Mouse (Mus musculus): ENCODE results near the gene Pde3a. TPM values are rescaled to one million over a fixed set of nuclear protein-coding genes. Genes with fewer than 3 reads are reported as not detected.

The Pde3a gene
- polyA plus RNA-seq, 1 experiment from 2014 or later: 3.0 TPM

DNA sequence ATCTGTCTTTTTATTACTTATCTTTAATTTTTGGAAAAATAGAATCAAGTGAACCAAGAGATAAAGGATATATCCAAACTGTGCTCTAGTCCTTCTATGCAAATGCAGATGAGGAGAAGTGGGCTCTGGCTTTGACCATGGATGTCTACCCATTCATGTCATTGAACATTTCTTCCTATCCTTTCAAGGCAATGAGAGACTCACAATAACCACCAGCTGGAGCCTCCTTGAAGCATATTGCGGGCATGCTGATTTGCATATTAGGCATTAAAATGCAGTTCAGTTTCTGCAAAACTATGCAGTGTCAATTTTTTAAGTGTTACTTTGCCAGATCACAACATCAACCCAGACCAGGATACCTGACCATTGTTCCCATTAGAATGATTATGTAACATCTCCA is 276.7 kb downstream of the Pde3a start:
- Histone ChIP-seq H3K27ac (ENCODE audit: low read depth, low read length) (no peak overlapping the region), H3K36me3 (ENCODE audit: control insufficient read depth, insufficient read depth, low read length) (no peaks in the 10 kb centered on the region), H3K27me3 (ENCODE audit: control insufficient read depth, insufficient read depth, low read length) (no peaks in the 10 kb centered on the region), H3K4me2 (replicated peaks; ENCODE audit: low read depth, low read length) (no peak overlapping the region), H3K4me3 (ENCODE audit: low read depth, low read length) (no peak overlapping the region), H3K9me3 (ENCODE audit: control insufficient read depth, low read length) (no peaks in the 10 kb centered on the region), H3K4me1 (replicated peaks; ENCODE audit: control insufficient read depth, insufficient read depth, low read length) (no peaks in the 10 kb centered on the region), H3K9ac (ENCODE audit: low read depth, low read length) (no peak overlapping the region)
- ATAC-seq (ENCODE audit: low FRiP score) (no peak), DNase-seq (ENCODE audit: low spot score) (no peak)
- 67% methylated on average over 1 of the region's 1 CpGs for WGBS

DNA sequence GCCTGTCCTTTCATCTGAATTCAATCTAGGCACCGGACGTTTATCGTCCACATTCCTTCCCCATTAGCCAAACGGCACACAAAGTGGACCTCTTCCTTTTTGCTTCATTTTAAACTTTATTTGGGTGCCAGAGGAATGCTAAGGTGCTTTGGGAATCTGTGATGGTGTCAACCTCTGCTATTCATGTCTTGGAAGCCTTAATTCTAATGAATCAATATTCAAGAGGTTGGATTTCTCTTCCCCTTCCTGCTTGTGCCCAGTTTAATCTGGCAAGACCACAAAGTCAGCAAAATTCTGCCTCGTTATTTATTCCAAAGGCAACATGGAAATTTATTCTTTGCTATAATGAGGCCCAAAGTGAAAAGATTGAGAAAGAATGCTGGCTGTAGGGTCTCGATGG is 281.8 kb downstream of the Pde3a start:
- Histone ChIP-seq H3K4me2 (replicated peaks; ENCODE audit: low read depth, low read length) (no peak overlapping the region), H3K9me3 (ENCODE audit: control insufficient read depth, low read length) (no peaks in the 10 kb centered on the region), H3K9ac (ENCODE audit: low read depth, low read length) (no peak overlapping the region), H3K27ac (ENCODE audit: low read depth, low read length) (no peak overlapping the region), H3K4me3 (ENCODE audit: low read depth, low read length) (no peak overlapping the region), H3K4me1 (replicated peaks; ENCODE audit: control insufficient read depth, insufficient read depth, low read length) (no peaks in the 10 kb centered on the region), H3K27me3 (ENCODE audit: control insufficient read depth, insufficient read depth, low read length) (no peaks in the 10 kb centered on the region), H3K36me3 (ENCODE audit: control insufficient read depth, insufficient read depth, low read length) (no peaks in the 10 kb centered on the region)
- ATAC-seq (ENCODE audit: low FRiP score): no peak
- 82% methylated on average over 6 of the region's 6 CpGs for WGBS
- no peak for DNase-seq (ENCODE audit: low spot score)

DNA sequence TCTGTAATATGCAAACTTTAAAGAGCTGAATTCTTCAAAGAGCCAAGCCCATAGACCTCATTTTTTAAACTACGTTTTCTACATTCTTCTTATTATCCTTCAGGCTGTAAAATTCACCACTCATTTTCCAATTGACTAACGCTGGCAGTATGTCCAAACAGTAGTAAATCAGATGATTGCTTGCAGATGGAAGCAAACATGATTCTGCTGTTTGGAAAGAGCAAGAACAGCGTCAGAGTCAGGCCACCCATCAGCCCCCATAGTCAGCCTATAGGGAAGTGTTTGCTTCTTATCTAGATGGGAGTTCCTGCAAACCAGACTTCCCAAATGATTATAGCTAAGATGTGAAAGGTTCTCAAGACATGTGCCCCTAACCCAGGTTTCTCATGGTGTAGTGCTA is 288.2 kb downstream of the Pde3a start:
- no peak for ATAC-seq (ENCODE audit: low FRiP score)
- H3K9ac ChIP-seq (ENCODE audit: low read depth, low read length): no peak overlapping the region
- H3K27me3 ChIP-seq (ENCODE audit: control insufficient read depth, insufficient read depth, low read length): no peaks in the 10 kb centered on the region
- no peak overlapping the region for H3K27ac ChIP-seq (ENCODE audit: low read depth, low read length)
- H3K4me3 ChIP-seq (ENCODE audit: low read depth, low read length): no peak overlapping the region
- no peaks in the 10 kb centered on the region for H3K4me1 ChIP-seq (replicated peaks; ENCODE audit: control insufficient read depth, insufficient read depth, low read length)
- WGBS: 78% methylated on average over 3 of the region's 3 CpGs
- DNase-seq (ENCODE audit: low spot score): no peak
- H3K36me3 ChIP-seq (ENCODE audit: control insufficient read depth, insufficient read depth, low read length): no peaks in the 10 kb centered on the region
- H3K4me2 ChIP-seq (replicated peaks; ENCODE audit: low read depth, low read length): no peak overlapping the region
- H3K9me3 ChIP-seq (ENCODE audit: control insufficient read depth, low read length): no peaks in the 10 kb centered on the region

DNA sequence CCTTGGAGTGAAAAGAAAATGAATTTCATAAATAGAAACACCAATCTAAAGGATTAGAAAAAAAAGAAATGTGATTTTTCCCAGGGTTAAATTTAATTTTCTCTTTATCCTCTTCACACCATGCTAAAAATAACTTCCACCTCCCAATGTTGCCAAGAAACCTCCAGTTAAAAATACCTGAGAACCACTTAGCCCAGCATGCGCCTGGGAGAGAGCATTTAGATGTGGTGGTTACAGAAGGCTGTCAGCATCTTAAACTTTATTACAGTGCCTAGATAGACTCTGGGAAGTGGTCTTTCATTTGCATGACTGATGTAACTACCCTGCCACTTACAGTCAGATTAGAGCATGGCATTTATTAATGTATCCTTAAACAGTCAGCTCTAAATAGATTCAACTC is 292.1 kb downstream of the Pde3a start:
- 94% methylated on average over 1 of the region's 1 CpGs for WGBS
- Histone ChIP-seq H3K9me3 (ENCODE audit: control insufficient read depth, low read length) (no peaks in the 10 kb centered on the region), H3K4me2 (replicated peaks; ENCODE audit: low read depth, low read length) (no peak overlapping the region), H3K27ac (ENCODE audit: low read depth, low read length) (no peak overlapping the region), H3K4me1 (replicated peaks; ENCODE audit: control insufficient read depth, insufficient read depth, low read length) (no peaks in the 10 kb centered on the region), H3K4me3 (ENCODE audit: low read depth, low read length) (no peak overlapping the region), H3K36me3 (ENCODE audit: control insufficient read depth, insufficient read depth, low read length) (no peaks in the 10 kb centered on the region), H3K27me3 (ENCODE audit: control insufficient read depth, insufficient read depth, low read length) (no peaks in the 10 kb centered on the region), H3K9ac (ENCODE audit: low read depth, low read length) (no peak overlapping the region)
- ATAC-seq (ENCODE audit: low FRiP score) (no peak), DNase-seq (ENCODE audit: low spot score) (no peak)

DNA sequence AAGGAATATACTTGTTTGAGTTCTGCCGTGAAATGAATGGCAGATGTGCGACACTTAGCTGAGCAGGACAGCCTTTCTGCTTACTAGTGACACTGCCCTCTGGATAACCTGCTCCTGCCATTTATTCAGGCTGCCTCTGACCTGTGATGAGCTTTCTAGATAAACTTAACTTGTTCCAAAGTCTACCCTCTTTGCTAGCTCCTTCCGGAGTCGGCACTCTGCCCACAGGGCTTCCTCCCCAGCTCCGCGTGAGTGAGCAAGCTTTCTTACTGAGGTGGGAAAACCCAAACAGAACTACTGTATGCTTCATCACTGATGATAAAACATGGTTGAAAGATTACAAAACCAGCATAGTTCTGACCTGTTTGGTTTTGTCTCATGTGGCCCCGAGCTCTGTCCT is 294.3 kb downstream of the Pde3a start:
- H3K4me2 ChIP-seq (replicated peaks; ENCODE audit: low read depth, low read length): no peak overlapping the region
- DNase-seq (ENCODE audit: low spot score) (no peak), ATAC-seq (ENCODE audit: low FRiP score) (no peak)
- no peaks in the 10 kb centered on the region for H3K36me3 ChIP-seq (ENCODE audit: control insufficient read depth, insufficient read depth, low read length)
- no peaks in the 10 kb centered on the region for H3K4me1 ChIP-seq (replicated peaks; ENCODE audit: control insufficient read depth, insufficient read depth, low read length)
- 88% methylated on average over 7 of the region's 7 CpGs for WGBS
- no peak overlapping the region for H3K9ac ChIP-seq (ENCODE audit: low read depth, low read length)
- no peak overlapping the region for H3K27ac ChIP-seq (ENCODE audit: low read depth, low read length)
- H3K9me3 ChIP-seq (ENCODE audit: control insufficient read depth, low read length): no peaks in the 10 kb centered on the region
- no peaks in the 10 kb centered on the region for H3K27me3 ChIP-seq (ENCODE audit: control insufficient read depth, insufficient read depth, low read length)
- no peak overlapping the region for H3K4me3 ChIP-seq (ENCODE audit: low read depth, low read length)
